Mouse (Mus musculus): ENCODE data around the gene Capn9. TPM values are rescaled to one million over a fixed set of nuclear protein-coding genes. Genes with fewer than 3 reads are reported as not detected.

The Capn9 gene
- total RNA-seq, 1 experiment from 2014 or later = not detected

- no peak for ATAC-seq (replicated peaks in 1 of 2; ENCODE audit: insufficient read depth in 1 of 2, low FRiP score in 2 of 2, low TSS enrichment in 1 of 2, low read depth in 1 of 2, poor library complexity in 2 of 2, severe bottlenecking in 2 of 2)
Observed at GRCm38 (mm10) chr8:124621255-124621654, 45.3 kb downstream of the Capn9 start.

GRCm38 (mm10) chr8:124626251-124626650, 50.3 kb downstream of the Capn9 start:
- no peak for ATAC-seq (replicated peaks in 1 of 2; ENCODE audit: insufficient read depth in 1 of 2, low FRiP score in 2 of 2, low TSS enrichment in 1 of 2, low read depth in 1 of 2, poor library complexity in 2 of 2, severe bottlenecking in 2 of 2)

GRCm38 (mm10) chr8:124630489-124630888, 54.6 kb downstream of the Capn9 start:
- no peak for ATAC-seq (replicated peaks in 1 of 2; ENCODE audit: insufficient read depth in 1 of 2, low FRiP score in 2 of 2, low TSS enrichment in 1 of 2, low read depth in 1 of 2, poor library complexity in 2 of 2, severe bottlenecking in 2 of 2)

DNA sequence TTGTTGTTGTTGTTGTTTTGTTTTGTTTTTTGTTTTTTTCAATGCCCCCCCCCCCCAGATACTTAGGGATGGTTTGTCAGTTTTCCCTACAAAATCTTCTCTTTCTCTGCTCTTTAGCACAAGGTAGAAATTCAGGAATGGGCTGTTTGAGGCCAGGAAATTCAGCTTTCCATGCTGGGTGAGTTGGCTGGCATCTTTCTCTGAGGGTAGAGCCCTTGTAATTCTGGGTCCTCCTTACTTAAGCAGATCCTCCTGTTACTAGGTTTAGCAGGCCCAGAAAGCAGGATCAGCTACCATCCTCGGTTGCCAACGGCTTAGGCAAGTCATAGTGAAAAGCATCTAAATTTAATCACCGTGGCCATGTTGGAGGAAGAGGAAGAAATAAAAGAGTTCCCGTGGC, 55.0 kb downstream of the Capn9 start:
- ATAC-seq (replicated peaks in 1 of 2; ENCODE audit: insufficient read depth in 1 of 2, low FRiP score in 2 of 2, low TSS enrichment in 1 of 2, low read depth in 1 of 2, poor library complexity in 2 of 2, severe bottlenecking in 2 of 2) = no peak

GRCm38 (mm10) chr8:124631966-124632365, 56.1 kb downstream of the Capn9 start:
- no peak for ATAC-seq (replicated peaks in 1 of 2; ENCODE audit: insufficient read depth in 1 of 2, low FRiP score in 2 of 2, low TSS enrichment in 1 of 2, low read depth in 1 of 2, poor library complexity in 2 of 2, severe bottlenecking in 2 of 2)

DNA sequence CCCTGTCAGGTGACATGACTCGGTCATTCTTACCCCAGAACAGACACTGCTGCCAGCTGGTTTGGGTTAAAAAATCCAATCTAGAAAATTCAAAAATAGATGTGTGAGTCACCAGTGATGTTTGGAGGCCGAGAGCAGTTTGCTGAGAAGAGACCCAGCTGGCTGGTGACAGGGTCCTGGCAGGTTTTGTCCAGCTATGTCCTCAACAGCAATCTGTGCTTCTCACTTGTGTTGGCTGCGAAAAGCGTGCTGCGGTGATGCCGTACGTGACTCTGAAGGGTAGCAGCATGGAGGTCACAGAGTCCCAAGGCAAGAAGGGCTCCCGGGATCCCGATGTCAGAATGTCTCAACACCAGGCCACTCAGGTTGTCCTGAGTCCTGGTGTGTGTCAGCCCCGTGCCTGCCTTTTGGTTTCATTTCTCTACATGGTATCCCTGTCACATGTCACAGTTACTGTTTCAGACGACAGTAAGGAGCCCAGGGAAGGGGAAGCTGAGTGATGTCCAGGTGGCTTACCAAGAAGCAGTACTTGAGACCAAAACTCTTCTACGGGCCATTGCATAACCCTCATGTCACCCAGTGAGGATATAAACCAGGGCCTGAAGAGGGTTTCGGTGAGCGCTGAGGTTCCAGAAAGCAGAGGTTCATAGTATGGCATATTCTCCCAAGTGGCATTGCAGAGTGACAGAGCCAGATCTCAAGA, 57.2 kb downstream of the Capn9 start:
- ATAC-seq (replicated peaks in 1 of 2; ENCODE audit: insufficient read depth in 1 of 2, low FRiP score in 2 of 2, low TSS enrichment in 1 of 2, low read depth in 1 of 2, poor library complexity in 2 of 2, severe bottlenecking in 2 of 2) = no peak

- no peak for ATAC-seq (replicated peaks in 1 of 2; ENCODE audit: insufficient read depth in 1 of 2, low FRiP score in 2 of 2, low TSS enrichment in 1 of 2, low read depth in 1 of 2, poor library complexity in 2 of 2, severe bottlenecking in 2 of 2)
Observed at GRCm38 (mm10) chr8:124634411-124635246, 58.7 kb downstream of the Capn9 start.

GRCm38 (mm10) chr8:124635247-124635502, 59.3 kb downstream of the Capn9 start:
- no peak for ATAC-seq (replicated peaks in 1 of 2; ENCODE audit: insufficient read depth in 1 of 2, low FRiP score in 2 of 2, low TSS enrichment in 1 of 2, low read depth in 1 of 2, poor library complexity in 2 of 2, severe bottlenecking in 2 of 2)

DNA sequence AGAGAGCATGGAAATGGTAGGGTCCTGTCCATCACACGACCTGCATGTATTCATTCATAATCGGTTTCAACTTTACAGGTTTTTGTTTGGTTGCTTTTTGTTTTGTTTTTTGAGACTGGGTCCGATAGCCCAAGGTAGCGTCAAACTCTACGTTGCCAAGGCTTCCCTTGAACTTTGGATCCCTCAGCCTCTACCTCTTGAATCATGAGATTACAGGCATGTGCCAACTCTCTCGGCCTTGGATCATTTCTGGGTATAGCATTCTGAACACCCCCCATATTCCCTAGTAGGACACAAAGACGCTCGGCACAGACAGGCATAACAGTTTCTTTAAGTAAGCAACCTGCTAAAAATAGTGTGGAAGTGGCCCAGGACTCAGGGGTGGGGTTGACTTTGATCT, 65.7 kb downstream of the Capn9 start:
- no peak for ATAC-seq (replicated peaks in 1 of 2; ENCODE audit: insufficient read depth in 1 of 2, low FRiP score in 2 of 2, low TSS enrichment in 1 of 2, low read depth in 1 of 2, poor library complexity in 2 of 2, severe bottlenecking in 2 of 2)

- ATAC-seq (replicated peaks in 1 of 2; ENCODE audit: insufficient read depth in 1 of 2, low FRiP score in 2 of 2, low TSS enrichment in 1 of 2, low read depth in 1 of 2, poor library complexity in 2 of 2, severe bottlenecking in 2 of 2) = 0 out of 4 replicates have a peak, but pooled peaks of 1 of the 2 experiments have one; percentile 5
Observed at GRCm38 (mm10) chr8:124643540-124644339, 67.8 kb downstream of the Capn9 start.

DNA sequence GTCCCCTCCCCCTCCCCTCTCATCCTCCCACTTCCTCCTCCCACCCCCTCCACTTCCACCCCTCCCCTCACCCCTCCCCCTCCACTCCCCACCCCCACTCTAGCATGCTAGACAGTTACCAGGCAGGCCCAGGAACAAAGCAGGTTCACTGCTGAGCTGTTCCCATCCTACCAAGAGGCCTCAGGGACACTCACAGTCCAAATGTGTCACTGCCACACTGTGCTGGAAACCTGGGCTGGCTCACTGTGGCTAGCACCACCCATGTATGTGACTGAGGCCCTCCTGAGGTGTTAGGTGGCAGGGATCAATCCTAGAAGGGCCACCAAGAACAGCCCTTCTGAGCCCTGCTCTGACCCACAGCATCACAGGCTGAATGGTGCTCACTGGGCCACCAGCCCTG, 72.4 kb downstream of the Capn9 start:
- ATAC-seq (replicated peaks in 1 of 2; ENCODE audit: insufficient read depth in 1 of 2, low FRiP score in 2 of 2, low TSS enrichment in 1 of 2, low read depth in 1 of 2, poor library complexity in 2 of 2, severe bottlenecking in 2 of 2) = no peak

GRCm38 (mm10) chr8:124651776-124652175, 75.9 kb downstream of the Capn9 start:
- no peak for ATAC-seq (replicated peaks in 1 of 2; ENCODE audit: insufficient read depth in 1 of 2, low FRiP score in 2 of 2, low TSS enrichment in 1 of 2, low read depth in 1 of 2, poor library complexity in 2 of 2, severe bottlenecking in 2 of 2)

DNA sequence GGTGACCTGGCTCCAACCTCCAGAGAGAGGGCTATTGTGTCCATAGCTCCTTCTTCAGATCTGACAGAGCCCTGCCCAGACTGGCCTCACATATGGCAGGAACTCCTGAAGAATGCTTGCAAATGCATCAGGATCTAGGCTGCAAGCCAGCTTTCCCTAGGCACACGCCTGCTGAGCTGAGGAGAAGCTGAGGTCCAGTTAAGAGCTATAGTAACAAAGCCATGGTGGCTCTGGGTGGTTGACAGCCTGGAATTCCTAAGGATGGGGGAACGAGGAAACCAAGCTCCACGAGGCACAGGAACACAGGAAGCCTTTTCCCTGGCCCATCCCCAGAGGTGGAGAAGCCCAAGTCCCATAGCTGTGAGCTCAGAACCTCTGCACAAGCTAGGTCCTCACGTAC, 76.6 kb downstream of the Capn9 start:
- ATAC-seq (replicated peaks in 1 of 2; ENCODE audit: insufficient read depth in 1 of 2, low FRiP score in 2 of 2, low TSS enrichment in 1 of 2, low read depth in 1 of 2, poor library complexity in 2 of 2, severe bottlenecking in 2 of 2) = no peak

DNA sequence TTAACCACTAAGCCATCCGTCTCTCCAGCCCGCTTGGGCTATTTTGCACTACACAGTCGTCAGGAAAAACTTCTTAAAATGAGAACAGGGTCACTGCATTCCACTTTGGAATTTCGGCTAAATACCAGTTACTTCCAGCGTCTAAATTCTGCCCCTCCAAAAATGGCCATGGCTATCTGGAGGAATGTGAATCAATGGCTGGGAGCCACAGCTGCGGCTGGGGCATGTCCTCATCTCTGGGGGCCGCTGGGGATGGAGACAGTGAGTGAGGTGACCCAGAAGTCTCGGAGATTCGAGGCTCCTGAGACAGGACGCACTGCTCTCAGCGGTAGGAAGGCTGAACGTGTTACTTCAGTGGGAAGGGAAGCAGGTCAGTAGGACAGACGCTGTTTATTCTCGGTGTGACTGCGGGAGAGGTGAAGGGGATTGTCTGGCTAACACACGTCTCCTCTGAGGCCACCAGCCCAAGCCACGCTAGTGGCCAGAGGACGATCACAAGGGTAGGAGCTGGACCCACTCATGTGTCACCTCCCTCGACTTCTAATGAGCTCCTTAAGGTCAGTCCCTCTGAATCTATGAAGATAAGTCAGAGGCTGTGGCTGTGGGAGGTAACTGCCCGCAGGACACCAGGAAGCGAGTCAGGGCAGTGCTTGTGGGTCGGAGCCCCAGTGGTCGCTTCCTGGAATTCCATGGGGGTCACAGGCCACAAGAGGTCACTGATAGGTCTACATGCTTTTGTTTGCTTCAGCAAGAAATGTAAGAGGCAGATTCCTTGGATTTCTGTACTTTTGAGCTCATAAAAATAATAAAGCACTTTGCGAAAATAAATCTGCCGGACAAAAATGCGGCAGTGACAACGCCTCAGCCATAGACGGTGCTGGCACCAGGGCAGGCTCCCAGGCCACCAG, 77.9 kb downstream of the Capn9 start:
- ATAC-seq (replicated peaks in 1 of 2; ENCODE audit: insufficient read depth in 1 of 2, low FRiP score in 2 of 2, low TSS enrichment in 1 of 2, low read depth in 1 of 2, poor library complexity in 2 of 2, severe bottlenecking in 2 of 2) = no peak

GRCm38 (mm10) chr8:124657961-124658360, 82.0 kb downstream of the Capn9 start:
- peak in 1 of 2 experiments; percentile 24; a peak in 1 of 4 replicates for ATAC-seq (replicated peaks in 1 of 2; ENCODE audit: insufficient read depth in 1 of 2, low FRiP score in 2 of 2, low TSS enrichment in 1 of 2, low read depth in 1 of 2, poor library complexity in 2 of 2, severe bottlenecking in 2 of 2)

- ATAC-seq (replicated peaks in 1 of 2; ENCODE audit: insufficient read depth in 1 of 2, low FRiP score in 2 of 2, low TSS enrichment in 1 of 2, low read depth in 1 of 2, poor library complexity in 2 of 2, severe bottlenecking in 2 of 2) = no peak; a peak in 1 of 4 replicates
Observed at GRCm38 (mm10) chr8:124658415-124658814, 82.5 kb downstream of the Capn9 start.

DNA sequence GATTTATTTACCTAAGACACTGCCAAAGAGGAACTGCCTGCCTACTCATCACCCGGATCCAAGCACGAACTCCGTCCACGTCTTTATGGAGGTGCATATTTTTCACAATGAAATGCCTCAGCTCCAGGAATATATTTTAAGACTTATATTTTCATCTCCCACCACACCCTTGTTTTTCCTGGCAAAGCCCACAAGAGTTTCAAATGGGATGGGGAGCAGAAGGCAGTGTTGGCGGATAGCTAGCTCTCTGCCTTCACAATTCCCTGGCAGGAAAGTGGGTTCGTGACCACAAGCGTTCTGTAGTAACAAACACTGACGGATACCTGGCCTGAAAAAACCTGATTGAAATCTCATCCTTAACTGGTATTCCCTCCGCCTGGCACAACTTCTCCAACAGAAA, 85.9 kb downstream of the Capn9 start:
- no peak for ATAC-seq (replicated peaks in 1 of 2; ENCODE audit: insufficient read depth in 1 of 2, low FRiP score in 2 of 2, low TSS enrichment in 1 of 2, low read depth in 1 of 2, poor library complexity in 2 of 2, severe bottlenecking in 2 of 2)

All from hematopoietic stem cell, adult 5-6 weeks (primary cell).